Mouse (Mus musculus) yolk sac, embryonic 10.5 days (tissue): ENCODE results near the gene Kcnab2.

Experiments used
- DNase-seq: peaks from one replicate; pipeline ENCODE4 v3.0.0-alpha.2; 2017; ENCODE audit warnings: low spot score

Kcnab2 gene

GRCm38 (mm10) chr4:152451371-152451770 is 26.3 kb downstream of the Kcnab2 start:
- DNase-seq, result no peak

- DNase-seq, result no peak
Measured at GRCm38 (mm10) chr4:152448666-152449018, 29.0 kb downstream of the Kcnab2 start.

GRCm38 (mm10) chr4:152447731-152448665 is 29.7 kb downstream of the Kcnab2 start:
- no peak for DNase-seq

DNA sequence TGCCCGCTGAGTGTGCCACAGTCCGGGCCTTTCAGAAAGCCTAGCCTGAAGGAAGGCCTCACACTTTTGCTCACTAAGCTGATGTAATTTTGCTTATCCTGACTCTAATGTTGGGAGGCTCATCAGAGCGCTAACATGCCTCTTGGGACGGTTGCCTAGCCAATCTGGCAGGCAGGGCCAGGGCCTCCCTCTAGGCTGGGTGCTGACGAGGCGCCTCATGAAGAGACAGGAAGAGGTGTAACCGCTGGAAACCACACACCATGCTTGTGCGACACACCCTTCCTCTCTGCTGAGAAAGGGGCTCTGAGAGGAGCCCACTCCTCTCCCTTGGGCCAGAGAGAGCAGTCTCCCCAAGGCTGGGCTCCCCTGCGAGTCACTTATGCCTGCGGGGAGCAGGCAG is 31.5 kb downstream of the Kcnab2 start:
- DNase-seq, result no peak

DNA sequence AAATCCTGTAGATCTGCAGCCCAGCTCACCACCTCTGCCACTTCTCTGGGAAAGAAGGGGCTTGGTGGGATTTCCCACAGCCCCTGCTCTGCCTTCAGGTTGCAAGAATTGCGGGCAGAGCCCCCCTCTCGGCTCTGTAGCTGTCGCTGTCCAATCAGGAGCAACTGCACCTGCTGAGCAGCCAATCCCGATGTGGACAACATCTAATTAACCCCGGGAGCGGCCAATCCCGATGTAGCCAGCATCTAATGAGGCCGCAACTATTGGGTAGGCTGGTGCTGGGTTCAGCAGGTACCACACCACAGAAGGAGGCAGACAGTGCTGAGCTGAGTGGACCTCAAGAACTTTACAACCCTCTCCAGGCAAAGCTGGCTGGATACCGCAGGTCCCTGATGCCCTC is 36.1 kb downstream of the Kcnab2 start:
- no peak for DNase-seq

DNA sequence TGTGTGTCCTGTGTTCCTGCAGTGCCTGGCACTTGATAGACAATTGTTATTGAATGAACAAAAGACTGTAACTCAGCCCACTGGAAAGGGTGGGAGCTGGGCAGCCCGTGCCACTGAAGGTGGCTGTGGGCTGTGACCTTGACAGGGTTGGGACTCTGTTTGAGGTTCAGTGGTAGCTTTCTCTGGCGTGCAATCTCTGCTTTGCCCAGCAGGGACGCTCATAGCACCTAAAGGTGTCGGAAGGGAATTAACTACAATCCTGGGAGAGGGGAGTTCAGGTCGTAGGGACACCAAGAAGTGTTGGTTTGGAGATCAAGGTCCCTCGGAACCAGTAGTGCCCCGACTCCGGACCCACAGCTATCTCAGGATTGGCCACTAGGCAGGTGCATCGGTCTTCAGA is 36.8 kb downstream of the Kcnab2 start:
- no peak for DNase-seq

DNA sequence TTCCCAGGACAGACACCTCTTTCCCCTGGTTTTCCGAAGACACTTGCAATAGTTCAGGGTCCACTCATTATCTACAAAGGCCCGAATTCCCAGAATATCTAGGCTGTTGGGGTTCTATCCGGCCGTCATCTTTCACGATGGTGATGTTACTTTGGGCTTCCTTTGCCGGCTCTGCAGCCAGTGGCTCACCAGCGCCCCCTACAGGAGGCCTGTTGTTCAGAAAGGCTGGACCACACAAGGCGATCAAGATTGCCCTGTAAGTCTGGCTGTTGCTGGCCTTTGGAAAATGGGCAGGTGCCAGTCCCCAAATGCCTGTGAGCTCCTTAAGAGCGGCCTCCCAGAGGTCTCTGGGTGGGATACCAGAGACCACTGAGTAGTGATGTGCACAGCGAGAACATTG is 42.4 kb downstream of the Kcnab2 start:
- peak; percentile 11 for DNase-seq

DNA sequence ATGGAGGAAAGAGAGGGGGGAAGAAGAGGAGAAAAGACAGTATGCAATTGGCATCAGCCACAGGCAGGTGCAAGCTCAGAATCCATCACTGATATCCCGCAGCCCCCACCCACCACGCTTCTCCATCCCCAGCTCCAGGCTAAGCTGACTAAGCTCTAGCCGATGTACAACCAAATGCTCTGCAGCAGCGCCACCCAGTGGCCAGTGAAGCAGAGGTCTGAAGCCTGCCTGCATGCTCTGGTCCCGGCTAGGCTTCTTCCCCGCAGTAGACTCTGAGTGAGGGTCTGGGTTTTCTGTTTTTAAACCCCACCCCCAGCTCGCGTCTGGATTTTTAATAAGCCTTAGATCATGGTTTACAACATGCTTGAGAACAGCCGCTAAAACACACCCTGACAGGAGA is 42.8 kb downstream of the Kcnab2 start:
- peak; percentile 67 for DNase-seq

- no peak for DNase-seq
Measured at GRCm38 (mm10) chr4:152432308-152432707, 45.4 kb downstream of the Kcnab2 start.

GRCm38 (mm10) chr4:152428259-152428658 is 49.4 kb downstream of the Kcnab2 start:
- no peak for DNase-seq

GRCm38 (mm10) chr4:152424922-152425321 is 52.7 kb downstream of the Kcnab2 start:
- no peak for DNase-seq

DNA sequence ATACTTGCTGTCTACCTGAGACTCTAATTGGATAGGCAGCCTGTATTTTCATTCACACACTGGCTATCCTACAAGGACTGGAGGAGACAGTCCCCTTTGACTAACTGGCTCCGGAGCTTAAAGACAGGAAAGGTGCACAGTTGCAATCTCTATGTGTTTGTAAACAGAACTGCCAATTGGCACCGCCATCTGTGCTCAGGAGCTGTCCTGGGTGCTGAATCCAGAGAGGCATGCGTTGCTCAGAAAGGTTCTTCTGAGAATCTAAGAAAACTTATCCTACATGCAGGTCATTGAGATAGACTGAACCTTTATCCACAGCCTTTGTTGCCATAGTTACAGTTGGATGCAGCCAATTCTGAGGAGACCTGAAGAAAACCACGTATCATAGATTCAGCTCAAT is 53.3 kb downstream of the Kcnab2 start:
- peak; percentile 9 for DNase-seq

GRCm38 (mm10) chr4:152423576-152423975 is 54.1 kb downstream of the Kcnab2 start:
- no peak for DNase-seq

- DNase-seq, result no peak
Measured at GRCm38 (mm10) chr4:152418229-152419060, 59.2 kb downstream of the Kcnab2 start.

DNA sequence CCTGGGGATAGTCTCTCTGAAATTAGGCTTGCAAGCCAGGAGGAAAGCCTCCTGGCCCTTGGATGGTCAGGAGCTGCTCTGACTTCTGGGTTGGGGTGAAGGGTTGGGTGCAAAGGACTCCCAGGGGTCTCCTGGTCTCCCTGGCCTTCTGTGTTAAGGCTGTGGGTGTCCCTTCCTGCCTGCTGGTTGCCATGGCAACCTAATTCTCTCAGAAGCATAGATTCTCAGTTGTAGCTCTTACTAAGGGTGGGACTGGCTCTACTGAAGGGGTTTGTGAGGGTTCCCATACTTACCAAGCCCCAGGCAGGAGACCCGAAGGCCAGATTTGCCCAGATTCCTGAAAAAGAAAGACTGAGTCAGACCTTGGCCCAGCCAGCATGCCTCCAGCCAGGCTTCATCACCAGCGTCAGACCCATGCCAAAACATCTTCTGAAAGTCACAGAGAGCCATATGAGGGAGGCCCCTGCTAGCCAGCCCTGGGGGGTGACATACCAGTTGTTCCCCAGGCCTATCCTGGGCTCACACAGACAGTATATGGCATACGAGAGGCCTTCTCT is 65.1 kb downstream of the Kcnab2 start:
- no peak for DNase-seq

DNA sequence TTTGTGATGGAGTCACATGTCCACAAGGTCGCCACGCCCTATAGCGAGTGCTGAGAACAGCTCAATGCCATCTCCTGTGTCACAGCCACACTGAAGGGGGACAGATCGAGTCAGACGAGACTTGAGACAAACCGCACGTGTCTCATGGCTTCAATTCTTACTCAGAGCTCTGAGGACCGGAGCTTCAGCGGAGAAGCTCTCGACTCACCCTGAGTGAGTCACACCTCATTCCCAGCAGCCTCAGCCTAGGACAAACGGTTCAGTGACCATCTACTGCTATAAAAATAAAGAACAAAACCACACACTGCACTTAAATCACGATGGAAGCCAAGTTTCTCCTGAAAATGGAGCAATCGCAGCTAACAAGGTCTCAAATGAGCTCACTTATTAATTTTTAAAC is 66.7 kb downstream of the Kcnab2 start:
- DNase-seq, result no peak

- no peak for DNase-seq
Measured at GRCm38 (mm10) chr4:152406531-152406930, 71.1 kb downstream of the Kcnab2 start.

- DNase-seq, result no peak
Measured at GRCm38 (mm10) chr4:152405671-152406201, 71.9 kb downstream of the Kcnab2 start.

DNA sequence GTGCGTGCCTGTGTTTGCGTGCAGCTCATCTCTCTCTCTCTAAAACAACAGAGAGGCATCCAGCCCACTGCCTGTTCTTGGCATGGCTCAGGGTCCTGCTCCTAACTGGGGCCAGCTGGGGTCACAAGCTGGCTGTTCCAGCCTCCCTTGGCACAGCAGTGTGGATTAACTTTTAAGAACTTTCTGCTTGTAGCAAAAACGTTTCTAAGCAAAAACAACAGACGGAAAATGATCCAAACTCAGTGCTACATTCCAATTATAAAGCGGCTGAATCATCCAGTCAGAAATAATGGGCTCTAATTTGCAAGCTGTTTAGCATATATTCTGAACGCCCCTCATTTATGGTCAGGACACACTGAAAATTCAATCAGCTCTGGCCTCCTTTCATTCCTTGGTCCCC is 72.5 kb downstream of the Kcnab2 start:
- no peak for DNase-seq

- no peak for DNase-seq
Measured at GRCm38 (mm10) chr4:152398926-152399325, 78.7 kb downstream of the Kcnab2 start.

DNA sequence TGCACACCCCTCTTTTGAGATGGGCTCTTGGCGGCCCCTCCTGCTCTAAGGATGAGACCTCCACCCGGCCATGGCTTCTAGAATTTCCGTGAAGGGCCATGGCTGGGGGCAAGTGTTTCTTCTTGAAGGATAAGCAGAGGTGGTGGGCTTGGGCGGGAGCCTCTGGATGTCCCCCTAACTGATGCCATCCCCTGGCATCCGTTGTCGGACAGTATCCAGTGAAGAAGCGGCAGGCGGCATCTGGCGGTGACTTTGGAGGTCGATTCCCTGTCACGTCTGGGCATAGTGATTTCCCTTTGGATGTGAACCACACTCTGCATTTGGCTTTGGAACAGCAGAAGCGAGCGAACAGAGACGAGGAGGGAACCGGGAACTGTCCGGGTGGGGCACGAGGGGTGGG is 85.0 kb downstream of the Kcnab2 start:
- no peak for DNase-seq

DNA sequence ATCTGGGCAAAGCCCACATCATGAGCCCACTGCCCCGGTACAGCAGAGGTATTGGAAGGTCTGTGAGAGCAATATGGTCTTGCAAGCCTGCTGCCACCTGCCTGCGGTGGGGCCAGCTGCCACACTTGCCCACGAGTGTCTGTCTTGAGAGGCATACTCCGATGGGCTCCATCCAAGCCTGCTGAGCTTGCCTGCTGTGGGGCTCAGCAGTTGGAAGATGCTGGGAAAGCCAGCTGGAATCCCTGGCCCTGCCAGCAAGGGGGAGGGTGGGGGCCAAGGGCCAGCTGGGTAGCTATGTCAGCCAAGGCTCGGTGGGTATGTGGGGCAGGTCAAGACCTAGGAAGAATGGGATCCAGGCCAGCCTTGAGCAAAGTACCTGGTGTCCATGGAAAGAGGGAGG is 85.5 kb downstream of the Kcnab2 start:
- DNase-seq, result no peak

- no peak for DNase-seq
Measured at GRCm38 (mm10) chr4:152385644-152386043, 92.0 kb downstream of the Kcnab2 start.
